Mouse (Mus musculus): ENCODE results near the gene Ubac2.

- TF ChIP-seq CTCF (IDR thresholded peaks at IDR 0.05; ENCODE audit: borderline replicate concordance, extremely low read depth, insufficient read depth, insufficient read length) (no peak), POLR2A (IDR thresholded peaks at IDR 0.05; ENCODE audit: borderline replicate concordance, extremely low read depth, insufficient read depth, insufficient read length, poor library complexity, severe bottlenecking) (no peak)
Measured at GRCm38 (mm10) chr14:121951399-121952045, 73.1 kb downstream of the Ubac2 start.

Measured in brain, embryonic 14.5 days (tissue).